ENCODE assay signal across 8 mouse cellular contexts in genomic region chr9:21181421-21182220, GRCm38 (mm10). TPM values are rescaled to one million over a fixed set of nuclear protein-coding genes. Genes with fewer than 3 reads are reported as not detected.
DNase-seq lines count a peak whose midpoint lies in the region; ATAC-seq and TF ChIP-seq lines count a peak whose summit lies in the region.

No protein-coding gene starts in this region.

- H3K4me2 ChIP-seq in limb, embryonic 15.5 days: peak overlapping the region; percentile 50
- H3K4me2 ChIP-seq in myocyte (ENCODE audit: low read depth): peak overlapping the region; percentile 43

- intact Hi-C loops in heart, postnatal 14 days (cut with DNase I): no loop called here
- intact Hi-C loops in left cerebral cortex, postnatal 4 days (cut with DNase I): no loop called here

- H3K4me3 ChIP-seq in limb, embryonic 15.5 days: peak overlapping the region; percentile 38
- H3K4me3 ChIP-seq in myocyte: peak overlapping the region; percentile 14

- no peaks in the 10 kb centered on the region for H3K79me2 ChIP-seq in myocyte (ENCODE audit: control insufficient read depth, insufficient read depth)

- DNase-seq in retina, embryonic 14.5 days (ENCODE audit: low spot score): peak; percentile 43
- no peak for DNase-seq in retina, postnatal 1 day
- DNase-seq in embryo, embryonic 9.5 days (ENCODE audit: extremely low spot score): peak; percentile 55
- DNase-seq in heart, postnatal 14 days: peak; percentile 65 to 67
- DNase-seq in cerebellum, postnatal 36 days: no peak
- DNase-seq in left cerebral cortex, postnatal 4 days: no peak

- H3K27me3 ChIP-seq in limb, embryonic 15.5 days: peaks cover 31% of the 10 kb centered on the region
- no peaks in the 10 kb centered on the region for H3K27me3 ChIP-seq in myocyte (ENCODE audit: control insufficient read depth, insufficient read depth, insufficient read length)

- TF ChIP-seq POLR2A in myocyte (IDR thresholded peaks at IDR 0.05; ENCODE audit: insufficient read length, low read depth): peak; percentile 63

- no peaks in the 10 kb centered on the region for H3K36me3 ChIP-seq in limb, embryonic 15.5 days
- no peaks in the 10 kb centered on the region for H3K36me3 ChIP-seq in myocyte (ENCODE audit: control insufficient read depth, insufficient read depth)

- H3K27ac ChIP-seq in limb, embryonic 15.5 days: peak overlapping the region; percentile 48; the same call in 1 of the 2 replicates

- no peak overlapping the region for H3ac ChIP-seq in myocyte (ENCODE audit: control insufficient read depth, insufficient read length)

- ATAC-seq in limb, embryonic 15.5 days (ENCODE audit: insufficient number of reproducible peaks, low FRiP score, low TSS enrichment, low read depth): no peak

- peak overlapping the region; percentile 36; the same call in 1 of the 2 replicates for H3K9ac ChIP-seq in limb, embryonic 15.5 days

- H3K4me1 ChIP-seq in limb, embryonic 15.5 days: peaks cover 28% of the 10 kb centered on the region

- no peaks in the 10 kb centered on the region for H3K9me3 ChIP-seq in limb, embryonic 15.5 days

- WGBS in limb, embryonic 15.5 days: 8% methylated on average over 42 of the region's 48 CpGs

TF ChIP-seq in myocyte, 11 proteins besides CTCF, POLR2A, EP300 and RAD21:
- TF ChIP-seq POLR2AphosphoS2 (IDR thresholded peaks at IDR 0.05; ENCODE audit: insufficient read length, low read depth) (no peak), USF1 (IDR thresholded peaks at IDR 0.05; ENCODE audit: low read depth) (no peak), TCF12 (IDR thresholded peaks at IDR 0.05; ENCODE audit: insufficient read depth, poor library complexity, severe bottlenecking) (no peak), E2F4 (IDR thresholded peaks at IDR 0.05; ENCODE audit: insufficient read depth) (no peak), MAX (IDR thresholded peaks at IDR 0.05; ENCODE audit: low read depth) (no peak), TCF3 (IDR thresholded peaks at IDR 0.05; ENCODE audit: insufficient read length, low read depth) (no peak), MYOD1 (IDR thresholded peaks at IDR 0.05; ENCODE audit: control insufficient read depth in 1 of 3, insufficient read length in 2 of 3, low read depth in 2 of 3) (no peak), MYOG (IDR thresholded peaks at IDR 0.05; ENCODE audit: control insufficient read depth in 1 of 3, insufficient read depth in 1 of 3, insufficient read length in 2 of 3, low read depth in 2 of 3) (no peak), REST (IDR thresholded peaks at IDR 0.05; ENCODE audit: insufficient read depth, insufficient read length) (no peak), SRF (IDR thresholded peaks at IDR 0.05; ENCODE audit: control insufficient read depth, insufficient read length, low read depth) (no peak), CEBPB (IDR thresholded peaks at IDR 0.05; ENCODE audit: insufficient read depth, poor library complexity, severe bottlenecking) (no peak)

RNA-seq across cellular contexts. Expression of gene Pde4a, which starts 16.1 kb away (rescaled TPM):
- 10 to 100 TPM; 36.7 to 37.5 TPM for total RNA-seq in heart, postnatal 14 days (2021)
- 6.1 and 6.4 TPM in 2 replicates for polyA plus RNA-seq in limb, embryonic 15.5 days (2015; fragmentation: Nextera tagmentation; extraction: Ambion mirVana)
- 3.6 TPM for polyA plus RNA-seq in myocyte (2012; fragmentation: generic; extraction: Trizol)
- total RNA-seq in left cerebral cortex, postnatal 4 days (2021): 10 to 100 TPM; 44.4 to 47.3 TPM

RNA-seq across cellular contexts. Expression of gene Cdc37, which starts 31.8 kb away (rescaled TPM):
- 100 to 1,000 TPM; 151 to 157 TPM for total RNA-seq in heart, postnatal 14 days (2021)
- polyA plus RNA-seq in limb, embryonic 15.5 days (2015; fragmentation: Nextera tagmentation; extraction: Ambion mirVana): 298 and 326 TPM in 2 replicates
- 288 TPM for polyA plus RNA-seq in myocyte (2012; fragmentation: generic; extraction: Trizol)
- total RNA-seq in left cerebral cortex, postnatal 4 days (2021): 100 to 1,000 TPM; 125 TPM

RNA-seq across cellular contexts. Expression of gene Tyk2, which starts 50.6 kb away (rescaled TPM):
- 1 to 10 TPM; 9.2 TPM for total RNA-seq in heart, postnatal 14 days (2021)
- polyA plus RNA-seq in limb, embryonic 15.5 days (2015; fragmentation: Nextera tagmentation; extraction: Ambion mirVana): 13.1 and 13.2 TPM in 2 replicates
- polyA plus RNA-seq in myocyte (2012; fragmentation: generic; extraction: Trizol): 11.4 TPM
- total RNA-seq in left cerebral cortex, postnatal 4 days (2021): 10 to 100 TPM; 16.1 to 16.7 TPM

RNA-seq across cellular contexts. Expression of gene Keap1, which starts 57.5 kb away (rescaled TPM):
- total RNA-seq in heart, postnatal 14 days (2021): 10 to 100 TPM; 38.6 to 40.8 TPM
- 77.7 and 78.6 TPM in 2 replicates for polyA plus RNA-seq in limb, embryonic 15.5 days (2015; fragmentation: Nextera tagmentation; extraction: Ambion mirVana)
- 34.1 TPM for polyA plus RNA-seq in myocyte (2012; fragmentation: generic; extraction: Trizol)
- 10 to 100 TPM; 49.0 to 50.8 TPM for total RNA-seq in left cerebral cortex, postnatal 4 days (2021)

Comparison
In these comparisons a context has a peak if more than half of its experiments do, and no peak if none do; other contexts are left out.
1. DNase-seq: peak in retina, embryonic 14.5 days (single experiment), embryo, embryonic 9.5 days (single experiment) and heart, postnatal 14 days (2 of 2); none in retina, postnatal 1 day (single experiment), cerebellum, postnatal 36 days (0 of 2) and left cerebral cortex, postnatal 4 days (single experiment).